Mouse (Mus musculus) left cerebral cortex, postnatal 36 days (tissue): ENCODE data around the gene Sipa1l2. TPM values are rescaled to one million over a fixed set of nuclear protein-coding genes. Genes with fewer than 3 reads are reported as not detected.

Source experiments
- DNase-seq, 2 experiments: peaks; one replicate each; pipeline ENCODE4 v3.0.0; 2021 to 2022; ENCODE audit warnings: low spot score in 2 of 2, mixed read lengths in 1 of 2
- intact Hi-C: fragments of 180-260 bp; cut with DNase I; formaldehyde crosslinking; loops from one replicate; pipeline ENCODE4 v1.15.1; 2025
- total RNA-seq, 2 experiments: library from RNA; stranded (reverse); gene quantifications; 2 replicates each; pipeline ENCODE4 v1.2.3; 2021

The Sipa1l2 gene
- total RNA-seq, 2 experiments from 2014 or later: 39.6 to 42.0 TPM

DNA sequence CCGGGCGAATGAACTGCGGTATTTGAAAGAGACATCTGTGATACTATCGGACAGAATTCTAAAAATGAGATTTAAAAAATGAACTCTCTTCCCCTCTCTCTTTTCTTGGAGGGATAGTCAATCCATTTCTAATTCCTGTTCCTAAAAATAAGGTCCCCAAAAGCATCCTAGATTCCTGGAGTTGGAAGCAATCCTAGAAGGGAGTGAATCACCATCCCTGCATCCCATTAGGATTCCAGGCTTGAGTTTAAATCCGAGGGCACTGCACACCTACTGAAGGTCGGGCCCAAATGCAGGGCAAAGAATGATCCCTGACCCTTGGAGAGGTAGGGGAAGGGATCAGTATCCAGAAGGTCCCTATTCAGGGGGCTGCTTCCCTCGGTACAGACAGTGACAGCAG is 17.0 kb upstream of the Sipa1l2 start:
- intact Hi-C loops: no loop called here
- no peak for DNase-seq

DNA sequence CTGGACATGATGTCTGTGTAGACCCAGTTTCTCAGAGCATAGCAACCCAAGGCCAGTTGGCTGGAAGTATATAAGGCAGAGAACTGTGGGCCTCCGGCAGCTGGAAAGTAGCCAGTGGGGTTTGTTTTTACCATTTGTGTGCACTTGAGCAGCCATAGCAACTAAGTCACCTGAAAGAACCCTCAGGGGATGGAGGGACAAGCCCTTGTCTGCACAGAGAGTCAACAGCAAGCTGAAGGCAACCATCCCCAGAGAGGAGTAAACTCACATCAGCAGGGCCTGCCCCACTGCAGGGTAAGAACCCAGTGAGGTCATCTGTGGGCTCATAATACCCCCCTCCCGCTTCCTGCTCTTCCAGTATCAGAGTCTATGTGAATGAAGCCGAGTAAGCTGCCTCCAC is 14.7 kb upstream of the Sipa1l2 start:
- intact Hi-C loops: no loop called here

DNA sequence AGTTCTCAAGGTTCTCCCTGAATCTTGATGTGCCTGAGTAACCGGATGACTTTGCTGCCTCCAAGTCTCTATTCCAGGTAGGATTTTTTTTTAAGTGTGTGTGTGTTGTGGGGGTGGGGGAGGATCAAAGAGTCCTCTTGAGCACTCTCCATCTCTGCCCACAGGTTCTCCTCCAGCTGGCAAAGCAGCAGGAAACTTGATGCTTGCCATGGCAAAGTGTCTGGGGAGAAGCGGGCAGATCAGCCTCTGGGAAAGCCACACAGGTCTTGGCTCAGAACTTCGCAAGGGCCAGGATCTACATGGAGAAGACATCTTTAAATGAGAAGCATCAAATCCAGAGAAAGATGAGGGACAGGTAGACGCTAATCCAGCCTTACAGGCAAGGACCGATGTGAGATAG is 10.8 kb upstream of the Sipa1l2 start:
- intact Hi-C loops: no loop called here

More for the DNA sequence above, 14.7 kb upstream of the Sipa1l2 start:
- DNase-seq: no peak

GRCm38 (mm10) chr8:125576127-125576526 is 6.5 kb upstream of the Sipa1l2 start:
- DNase-seq: no peak
- intact Hi-C loops: no loop called here

More for the DNA sequence above, 10.8 kb upstream of the Sipa1l2 start:
- DNase-seq: no peak

- DNase-seq: no peak
- intact Hi-C loops: loop anchor here (2.0 to 5.0 kb wide), 4 partner anchors 158 to 457 kb away; no protein-coding TSS in a partner anchor
Observed at GRCm38 (mm10) chr8:125574280-125574679, 4.7 kb upstream of the Sipa1l2 start.

GRCm38 (mm10) chr8:125572246-125572645 is 2.6 kb upstream of the Sipa1l2 start:
- intact Hi-C loops: loop anchor here (5.0 kb wide), 3 partner anchors 160 to 455 kb away; no protein-coding TSS in a partner anchor
- no peak for DNase-seq

- peak in 1 of 2 experiments; percentile 21 for DNase-seq
- intact Hi-C loops: loop anchor here (5.0 kb wide), 3 partner anchors 161 to 454 kb away; no protein-coding TSS in a partner anchor
Observed at GRCm38 (mm10) chr8:125570835-125571465, 1.3 kb upstream of the Sipa1l2 start.

- no peak for DNase-seq
- intact Hi-C loops: loop anchor here (5.0 kb wide), 3 partner anchors 162 to 453 kb away; no protein-coding TSS in a partner anchor
Observed at GRCm38 (mm10) chr8:125570389-125570788, 781 bp upstream of the Sipa1l2 start.

DNA sequence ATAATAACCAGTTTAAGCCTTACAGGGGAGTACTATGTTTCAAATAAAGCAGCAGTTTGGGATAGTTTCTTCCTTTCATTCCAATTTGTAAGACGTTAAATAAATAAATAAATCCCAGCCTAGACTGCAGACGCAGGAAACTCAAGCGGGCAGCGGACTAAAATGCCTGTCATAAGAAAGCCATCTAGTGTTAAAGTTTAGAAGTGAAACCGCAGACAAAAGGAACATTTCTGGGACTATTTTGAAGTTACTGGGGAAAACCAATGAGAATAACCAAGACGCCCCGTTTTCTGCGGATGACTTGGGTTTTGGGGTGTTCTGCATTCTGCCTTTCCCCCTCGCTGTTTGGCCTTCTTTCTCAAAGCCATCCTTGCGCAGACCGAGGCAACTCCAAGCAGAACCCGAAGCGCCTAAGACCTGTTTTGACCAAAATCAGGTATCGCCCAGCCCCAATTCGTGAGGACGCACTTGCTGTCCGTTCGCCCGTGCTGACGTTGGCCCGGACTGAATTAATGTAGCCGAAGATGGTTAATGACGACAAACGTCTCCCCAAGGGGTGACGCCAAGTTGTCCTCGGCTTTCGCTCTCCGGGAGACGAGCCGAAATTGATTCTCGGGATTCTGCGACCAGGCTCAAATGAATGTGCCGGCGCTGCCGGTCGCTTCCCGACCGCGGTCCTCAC is 616 bp downstream of the Sipa1l2 start:
- peak in 1 of 2 experiments; percentile 43 for DNase-seq
- intact Hi-C loops: loop anchor here (1.0 to 5.0 kb wide), 3 partner anchors 92 to 402 kb away; no protein-coding TSS in a partner anchor

GRCm38 (mm10) chr8:125568421-125568850 is 1.2 kb downstream of the Sipa1l2 start:
- peak in 1 of 2 experiments; percentile 15 for DNase-seq
- intact Hi-C loops: loop anchor here (5.0 kb wide), 2 partner anchors 91 to 401 kb away; no protein-coding TSS in a partner anchor

DNA sequence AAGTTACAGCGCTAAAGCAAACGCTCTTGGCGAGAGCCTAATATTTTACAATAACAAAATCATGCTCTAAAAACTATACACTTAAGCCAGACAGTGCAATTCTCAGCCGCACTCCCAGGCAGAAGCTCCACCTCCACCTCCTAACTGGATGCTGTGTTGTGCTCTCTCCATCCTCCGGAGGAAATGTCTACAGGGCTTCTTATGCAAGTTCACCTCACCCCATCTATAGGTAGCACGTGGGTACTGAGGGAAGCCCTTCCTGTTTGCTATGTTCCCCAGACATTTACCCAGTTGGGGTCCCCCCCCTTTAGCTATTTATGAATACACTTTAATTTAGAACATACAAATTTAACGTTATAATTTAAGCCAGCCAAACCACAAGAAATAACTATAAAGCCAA is 2.0 kb downstream of the Sipa1l2 start:
- intact Hi-C loops: loop anchor here (5.0 kb wide), 2 partner anchors 90 to 400 kb away; no protein-coding TSS in a partner anchor
- no peak for DNase-seq

DNA sequence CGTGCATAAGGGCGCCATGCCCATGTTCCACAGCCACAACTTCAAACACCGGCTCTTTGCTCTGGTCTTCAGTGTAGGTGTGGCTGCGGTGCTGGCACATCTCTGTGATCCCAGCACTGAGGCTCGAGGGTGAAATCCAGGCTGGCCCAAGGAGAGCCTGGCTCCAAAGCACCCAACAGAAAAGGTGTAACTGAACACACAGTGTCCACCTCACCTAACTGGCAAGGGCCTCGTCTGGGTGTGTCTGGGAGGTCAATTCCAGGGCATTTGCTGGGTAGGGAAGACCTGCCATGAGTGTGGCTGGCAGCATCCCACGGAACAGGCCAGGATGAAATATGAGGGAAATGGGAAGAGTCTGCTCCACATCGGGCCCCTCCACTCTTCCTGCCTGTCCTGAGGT is 6.7 kb downstream of the Sipa1l2 start:
- intact Hi-C loops: no loop called here
- no peak for DNase-seq

GRCm38 (mm10) chr8:125560825-125561490 is 8.7 kb downstream of the Sipa1l2 start:
- intact Hi-C loops: no loop called here

GRCm38 (mm10) chr8:125559066-125559653 is 10.4 kb downstream of the Sipa1l2 start:
- no peak for DNase-seq
- intact Hi-C loops: no loop called here

More at GRCm38 (mm10) chr8:125560825-125561490, 8.7 kb downstream of the Sipa1l2 start:
- DNase-seq: no peak

DNA sequence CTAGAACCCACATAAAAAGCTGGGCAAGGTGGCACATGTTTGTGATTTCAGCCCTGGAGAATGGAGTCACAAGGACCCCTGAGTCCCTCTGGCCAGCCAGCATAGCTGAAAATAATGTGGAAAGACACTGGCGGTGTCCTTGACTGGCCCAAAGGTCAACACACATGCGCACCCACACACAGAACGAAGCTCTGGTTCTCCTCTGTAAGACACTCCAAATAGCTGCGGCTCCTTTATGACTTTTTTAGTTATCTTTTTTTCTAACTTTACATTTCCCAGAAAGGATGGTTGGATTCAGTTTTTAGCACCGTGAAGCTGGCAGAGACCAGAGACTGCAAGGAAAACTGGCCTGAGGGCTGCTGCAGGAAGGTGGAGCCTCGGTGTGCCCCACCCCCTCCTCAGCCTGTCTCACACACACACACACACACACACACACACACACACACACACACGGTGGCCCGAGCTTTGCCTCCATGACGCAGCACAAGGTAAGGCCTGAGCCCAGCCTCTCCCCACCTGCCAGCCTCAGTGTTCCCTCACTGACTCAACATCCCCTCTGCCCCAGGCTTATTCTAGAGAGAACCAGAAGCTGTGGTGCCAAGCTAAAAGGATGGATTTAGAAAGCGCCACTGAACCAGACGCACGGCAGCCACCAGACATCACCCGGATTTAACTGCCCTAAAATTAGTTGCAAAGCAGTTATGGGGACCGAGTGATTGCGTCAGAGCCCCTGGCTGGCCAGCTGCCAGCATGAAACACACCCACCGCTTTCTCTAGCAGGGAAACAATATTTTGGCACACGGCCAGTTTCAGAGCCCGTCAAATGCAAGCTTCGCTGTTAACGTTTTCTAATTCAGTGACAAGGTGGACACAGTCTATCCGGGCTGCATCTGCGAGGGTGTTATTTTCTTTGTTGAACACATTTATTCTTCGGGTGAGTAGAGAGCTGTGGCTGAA is 11.2 kb downstream of the Sipa1l2 start:
- intact Hi-C loops: no loop called here
- DNase-seq: peak; percentile 87 to 88

- intact Hi-C loops: no loop called here
- no peak for DNase-seq
Observed at GRCm38 (mm10) chr8:125557391-125558108, 12.1 kb downstream of the Sipa1l2 start.

- DNase-seq: no peak
- intact Hi-C loops: no loop called here
Observed at GRCm38 (mm10) chr8:125556706-125557105, 12.9 kb downstream of the Sipa1l2 start.

DNA sequence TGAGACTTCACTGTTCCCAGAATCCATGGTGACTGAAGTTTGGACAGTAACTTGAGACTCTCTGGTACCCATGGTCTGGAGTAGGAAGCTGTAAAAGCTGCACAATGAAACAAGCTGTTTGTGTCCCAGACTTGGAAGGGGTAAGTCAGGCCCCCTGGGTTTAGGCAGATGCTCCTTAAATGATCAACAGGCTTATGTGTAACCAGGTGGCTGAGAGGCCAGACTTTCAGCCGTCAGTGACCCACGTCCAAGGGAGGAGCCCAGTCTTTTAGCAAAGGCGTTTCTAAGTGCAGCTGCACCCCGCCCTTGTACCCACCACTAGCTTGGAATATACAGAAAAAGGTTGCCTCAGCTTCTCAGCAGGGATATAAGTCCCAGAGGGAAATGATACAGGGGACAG is 19.0 kb downstream of the Sipa1l2 start:
- intact Hi-C loops: no loop called here
- DNase-seq: no peak
